Mouse (Mus musculus) liver, embryonic 14.5 days (tissue): ENCODE measurements at regions not wholly inside any gene's neighbourhood (a gene's known extent, or its start where the extent isn't known, plus 50 kb on each side); places are given as distances from the start of the nearest gene placed in this dataset.

Experiments used
- ATAC-seq: fragments of 200-750 bp; cut with Nextera tagmentation; 2 replicates; pipeline ENCODE4 v1.8.0; 2017; ENCODE audit warnings: moderate number of reproducible peaks, mild to moderate bottlenecking, moderate library complexity; ENCODE audit not compliant: insufficient read depth
- DNase-seq, 3 experiments: peaks; one replicate each; pipeline ENCODE4 v3.0.0-alpha.2; 2012 to 2013; ENCODE audit warnings: low read depth in 3 of 3, low spot score in 3 of 3
- H3K27ac ChIP-seq: fragments of 300-500 bp; sonication (generic); 2 replicates; pipeline ENCODE4 v1.5.1; 2014; ENCODE audit warnings: moderate library complexity, mild to moderate bottlenecking, control low read depth, inconsistent platforms
- H3K27me3 ChIP-seq: fragments of 300-500 bp; sonication (generic); 2 replicates; pipeline ENCODE4 v1.6.1; 2014; ENCODE audit warnings: mild to moderate bottlenecking, low read length, moderate library complexity; ENCODE audit not compliant: control insufficient read depth, insufficient read depth
- H3K36me3 ChIP-seq: fragments of 300-500 bp; sonication (generic); replicated peaks from 2 replicates; pipeline ENCODE4 v1.6.1; 2014; ENCODE audit warnings: low read depth; ENCODE audit not compliant: control insufficient read depth, insufficient read depth
- H3K4me1 ChIP-seq, 2 experiments: fragments of 200-500 bp in 1 of 2; fragments of 300-500 bp in 1 of 2; sonication (generic) in 1 of 2; replicated peaks; 2 replicates each; pipeline ENCODE4 v1.6.1; 2012 to 2014; ENCODE audit warnings: antibody characterized with exemption in 1 of 2, inconsistent platforms in 1 of 2, low read length in 1 of 2; ENCODE audit not compliant: control insufficient read depth in 2 of 2, insufficient read depth in 2 of 2
- H3K4me2 ChIP-seq: fragments of 300-500 bp; sonication (generic); 2 replicates; pipeline ENCODE4 v1.6.1; 2014; ENCODE audit warnings: low read depth, mild to moderate bottlenecking, control low read depth, moderate library complexity
- H3K4me3 ChIP-seq, 2 experiments: fragments of 200-500 bp in 1 of 2; fragments of 300-500 bp in 1 of 2; sonication (generic) in 1 of 2; 2 replicates each; pipeline ENCODE4 v1.5.1; 2012 to 2014; ENCODE audit warnings: low read depth in 2 of 2, low read length in 2 of 2, mild to moderate bottlenecking in 2 of 2, control low read depth in 1 of 2, inconsistent platforms in 1 of 2, moderate library complexity in 1 of 2; ENCODE audit not compliant: insufficient read depth in 1 of 2
- H3K9ac ChIP-seq: fragments of 300-500 bp; sonication (generic); replicated peaks from 2 replicates; pipeline ENCODE4 v1.6.1; 2014; ENCODE audit warnings: mild to moderate bottlenecking, control low read depth, moderate library complexity
- H3K9me3 ChIP-seq: fragments of 300-500 bp; sonication (generic); 2 replicates; pipeline ENCODE4 v1.6.1; 2016; ENCODE audit warnings: low read length, mixed read lengths; ENCODE audit not compliant: control insufficient read depth
- CTCF ChIP-seq: IDR thresholded peaks from 2 replicates; pipeline ENCODE4 v1.5.1; 2016; ENCODE audit warnings: antibody characterized with exemption, low read depth, control low read depth
- EP300 ChIP-seq: IDR thresholded peaks from 2 replicates; pipeline ENCODE4 v1.6.1; 2016; ENCODE audit warnings: antibody characterized with exemption, low read depth
- WGBS: fragments of 180-500 bp; shearing (Covaris S2); extraction: QIAGEN DNeasy Blood & Tissue Kit; methylation state at CpG from one replicate; pipeline ENCODE4 v1.1.7; 2014; ENCODE audit not compliant: insufficient replicate concordance; 5-methylcytosine and 5-hydroxymethylcytosine counted together

DNA sequence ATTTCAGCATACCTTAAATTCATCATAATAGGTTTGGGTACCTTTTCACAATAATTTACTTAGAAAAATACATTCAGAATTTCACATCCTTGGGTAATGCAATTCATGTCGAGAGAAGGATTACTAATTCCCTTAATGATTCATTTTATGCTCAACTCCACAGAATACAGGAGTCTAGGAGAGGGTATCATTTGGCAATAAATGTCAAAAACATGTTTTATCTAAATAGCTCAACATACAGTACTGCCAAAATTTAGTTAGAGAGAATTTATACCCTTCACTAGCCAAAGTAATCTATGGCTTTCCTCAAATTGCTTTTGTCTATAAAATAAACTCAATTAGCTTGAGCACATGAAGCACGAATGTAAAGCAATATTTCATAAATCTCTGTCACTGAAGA is 144.6 kb upstream of the Zfp804b start:
- no peak overlapping the region for H3K27ac ChIP-seq
- H3K9ac ChIP-seq: no peak overlapping the region
- H3K4me2 ChIP-seq: no peak overlapping the region
- ATAC-seq (no peak), DNase-seq (no peak)
- H3K36me3 ChIP-seq: no peaks in the 10 kb centered on the region
- no peak overlapping the region for H3K4me3 ChIP-seq
- 33% methylated on average over 2 of the region's 2 CpGs for WGBS
- H3K9me3 ChIP-seq: no peaks in the 10 kb centered on the region
- H3K27me3 ChIP-seq: no peaks in the 10 kb centered on the region
- H3K4me1 ChIP-seq: no peaks in the 10 kb centered on the region
- TF ChIP-seq EP300: no peak
- TF ChIP-seq CTCF: no peak

- Histone ChIP-seq H3K9me3 (no peaks in the 10 kb centered on the region), H3K36me3 (no peaks in the 10 kb centered on the region), H3K4me3 (no peak overlapping the region), H3K4me2 (no peak overlapping the region), H3K9ac (no peak overlapping the region), H3K27ac (no peak overlapping the region), H3K27me3 (no peaks in the 10 kb centered on the region), H3K4me1 (no peaks in the 10 kb centered on the region)
- 58% methylated on average over 3 of the region's 3 CpGs for WGBS
- ATAC-seq: no peak
- no peak for DNase-seq
- TF ChIP-seq EP300 (no peak), CTCF (no peak)
These were observed 145.0 kb upstream of the Zfp804b start for GRCm38 (mm10) chr5:7489602-7490001.

DNA sequence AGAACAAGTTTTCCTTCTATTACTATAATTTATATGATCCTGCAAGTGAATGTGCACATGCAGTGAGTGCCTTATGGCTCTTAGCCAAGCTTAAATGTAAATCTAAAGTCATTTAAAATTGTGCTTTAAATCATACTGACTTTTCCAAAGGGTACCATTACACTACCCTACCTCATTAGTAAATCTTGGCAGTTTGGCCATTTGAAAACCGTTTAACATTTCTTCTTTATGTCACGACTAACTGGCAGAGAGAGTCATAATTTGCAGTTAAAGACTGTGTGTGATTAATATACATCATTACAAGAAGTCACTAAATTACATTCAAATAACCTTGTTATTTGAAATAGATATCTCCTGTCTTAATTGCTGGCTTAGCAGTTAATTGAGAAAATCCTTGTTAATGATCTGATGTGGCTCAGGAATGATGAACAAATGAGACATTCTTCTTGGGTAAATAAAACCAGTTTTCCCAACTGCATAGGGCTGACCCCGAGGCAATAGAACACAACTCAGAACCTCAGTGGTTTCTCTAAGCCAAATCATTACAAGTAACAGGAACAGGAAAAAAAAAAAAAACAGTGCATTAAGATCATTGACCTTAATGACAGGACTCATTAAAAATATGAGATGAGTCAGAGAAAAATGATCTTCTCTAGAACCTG is 173.1 kb upstream of the Zfp804b start:
- 47% methylated on average over 3 of the region's 3 CpGs for WGBS
- no peak for DNase-seq

DNA sequence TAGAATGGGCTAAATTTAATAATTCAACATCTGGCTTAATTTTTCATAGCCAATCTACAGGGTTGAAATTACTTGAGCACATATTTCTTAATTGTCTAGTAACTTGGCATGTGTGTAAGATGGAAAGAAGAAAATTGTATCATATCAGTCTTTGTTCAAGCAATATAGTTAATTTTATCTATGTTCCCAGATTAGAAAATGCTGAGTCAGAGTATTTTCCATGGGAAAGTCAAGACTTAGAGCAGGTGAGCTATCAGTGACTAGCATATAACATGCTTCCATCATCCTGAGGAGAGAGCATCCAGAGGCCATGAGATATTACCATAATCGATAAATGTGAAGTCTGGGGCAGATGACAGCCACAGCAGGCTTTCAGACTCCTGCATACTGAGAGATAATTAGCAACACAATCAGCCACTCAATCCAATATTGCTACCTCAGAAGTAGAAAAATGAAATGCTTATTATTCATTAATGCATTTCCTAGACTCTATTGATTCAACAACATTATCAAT is 188.2 kb upstream of the Zfp804b start:
- H3K4me3 ChIP-seq: no peak overlapping the region
- H3K27ac ChIP-seq: no peak overlapping the region
- no peak overlapping the region for H3K9ac ChIP-seq
- no peaks in the 10 kb centered on the region for H3K27me3 ChIP-seq
- H3K4me2 ChIP-seq: no peak overlapping the region
- H3K36me3 ChIP-seq: no peaks in the 10 kb centered on the region
- TF ChIP-seq CTCF (no peak), EP300 (no peak)
- DNase-seq (no peak), ATAC-seq (no peak)
- 63% methylated on average over 1 of the region's 1 CpGs for WGBS
- no peaks in the 10 kb centered on the region for H3K4me1 ChIP-seq
- no peaks in the 10 kb centered on the region for H3K9me3 ChIP-seq

More for the DNA sequence above, 173.1 kb upstream of the Zfp804b start:
- Histone ChIP-seq H3K4me2 (no peak overlapping the region), H3K36me3 (no peaks in the 10 kb centered on the region), H3K4me1 (no peaks in the 10 kb centered on the region), H3K9me3 (no peaks in the 10 kb centered on the region), H3K9ac (no peak overlapping the region), H3K27ac (no peak overlapping the region), H3K4me3 (no peak overlapping the region), H3K27me3 (no peaks in the 10 kb centered on the region)
- TF ChIP-seq CTCF (no peak), EP300 (no peak)
- no peak for ATAC-seq

- no peak for ATAC-seq
- 39% methylated on average over 2 of the region's 2 CpGs for WGBS
- no peaks in the 10 kb centered on the region for H3K36me3 ChIP-seq
These were observed 195.5 kb upstream of the Zfp804b start for GRCm38 (mm10) chr5:7539812-7540645.

More at GRCm38 (mm10) chr5:7539812-7540645, 195.5 kb upstream of the Zfp804b start:
- Histone ChIP-seq H3K27ac (no peak overlapping the region), H3K9me3 (no peaks in the 10 kb centered on the region), H3K4me1 (no peaks in the 10 kb centered on the region), H3K4me2 (no peak overlapping the region), H3K4me3 (no peak overlapping the region), H3K27me3 (no peaks in the 10 kb centered on the region), H3K9ac (no peak overlapping the region)
- no peak for TF ChIP-seq CTCF
- no peak for TF ChIP-seq EP300
- no peak for DNase-seq
